Mouse (Mus musculus): ENCODE measurements around the gene Lyrm4. TPM values are rescaled to one million over a fixed set of nuclear protein-coding genes. Genes with fewer than 3 reads are reported as not detected.
A peak's percentile ranks its signal among the peaks of the same experiment; 100 is the strongest.
"Not testable (repeated sequence)": the region's sequence is repeated elsewhere in the genome, so short reads cannot be mapped to it uniquely, and the experiment has no call there.

Gene Lyrm4
- polyA plus RNA-seq, 1 experiment from 2014 or later = 28.4 TPM

DNA sequence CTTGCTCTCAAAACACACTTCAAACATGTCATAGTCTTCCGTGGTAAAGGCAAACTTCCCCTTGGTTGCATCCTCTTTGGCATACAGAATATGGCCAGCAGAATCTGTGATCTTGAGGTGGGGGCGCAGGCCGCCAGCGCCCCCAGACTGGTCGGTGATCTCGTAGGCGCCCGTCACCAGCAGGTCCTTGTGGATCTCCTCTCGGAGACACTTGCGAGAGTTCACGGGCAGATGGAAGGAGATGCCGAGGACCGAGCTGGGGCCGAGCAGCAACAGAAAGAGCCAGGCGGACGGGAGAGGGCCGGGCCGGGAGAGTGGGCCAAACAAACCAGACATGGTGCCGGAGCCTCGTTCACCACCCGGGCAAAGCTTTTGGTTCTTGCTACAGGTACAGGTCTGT lies 126.1 kb downstream of the Lyrm4 start:
- H3K27me3 ChIP-seq (ENCODE audit: control insufficient read depth, insufficient read depth, low read length); H3K9me3 ChIP-seq (ENCODE audit: control insufficient read depth, low read length); H3K9ac ChIP-seq (ENCODE audit: low read depth, low read length); H3K36me3 ChIP-seq (ENCODE audit: control insufficient read depth, insufficient read depth, low read length); H3K4me2 ChIP-seq (replicated peaks; ENCODE audit: low read depth, low read length); ATAC-seq (ENCODE audit: low FRiP score, low TSS enrichment); H3K4me3 ChIP-seq (ENCODE audit: low read length); H3K4me1 ChIP-seq (ENCODE audit: control insufficient read depth, insufficient read depth, low read length); H3K27ac ChIP-seq (ENCODE audit: low read depth, low read length): not testable (repeated sequence)
- 97% methylated on average over 15 of the region's 21 CpGs for WGBS

DNA sequence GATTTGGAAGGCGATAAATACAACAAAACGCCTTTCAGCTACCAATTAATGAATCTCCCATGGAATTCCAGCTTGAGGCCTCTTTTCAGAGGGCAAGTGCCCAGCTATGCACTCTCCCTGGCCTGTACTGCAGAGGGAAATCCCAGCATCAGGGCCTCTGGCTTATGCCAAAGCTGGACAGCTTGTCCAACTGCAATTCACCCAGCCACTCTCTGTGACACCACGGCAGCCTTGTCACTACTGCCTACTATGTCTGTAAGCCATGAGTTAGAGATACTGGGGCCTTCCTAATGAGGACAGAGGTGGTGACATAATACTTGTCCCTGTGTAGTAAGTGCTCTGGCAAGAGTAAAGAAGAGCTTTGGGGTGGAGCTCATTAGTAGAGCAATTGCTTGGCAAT lies 128.0 kb downstream of the Lyrm4 start:
- no peak for ATAC-seq (ENCODE audit: low FRiP score, low TSS enrichment)
- Histone ChIP-seq H3K9me3 (ENCODE audit: control insufficient read depth, low read length) (no peaks in the 10 kb centered on the region), H3K27me3 (ENCODE audit: control insufficient read depth, insufficient read depth, low read length) (no peaks in the 10 kb centered on the region), H3K36me3 (ENCODE audit: control insufficient read depth, insufficient read depth, low read length) (no peaks in the 10 kb centered on the region), H3K27ac (ENCODE audit: low read depth, low read length) (no peak overlapping the region), H3K4me3 (ENCODE audit: low read length) (no peak overlapping the region), H3K4me1 (ENCODE audit: control insufficient read depth, insufficient read depth, low read length) (no peaks in the 10 kb centered on the region), H3K4me2 (replicated peaks; ENCODE audit: low read depth, low read length) (no peak overlapping the region), H3K9ac (ENCODE audit: low read depth, low read length) (no peak overlapping the region)
- WGBS = 78% methylated on average over 3 of the region's 3 CpGs

DNA sequence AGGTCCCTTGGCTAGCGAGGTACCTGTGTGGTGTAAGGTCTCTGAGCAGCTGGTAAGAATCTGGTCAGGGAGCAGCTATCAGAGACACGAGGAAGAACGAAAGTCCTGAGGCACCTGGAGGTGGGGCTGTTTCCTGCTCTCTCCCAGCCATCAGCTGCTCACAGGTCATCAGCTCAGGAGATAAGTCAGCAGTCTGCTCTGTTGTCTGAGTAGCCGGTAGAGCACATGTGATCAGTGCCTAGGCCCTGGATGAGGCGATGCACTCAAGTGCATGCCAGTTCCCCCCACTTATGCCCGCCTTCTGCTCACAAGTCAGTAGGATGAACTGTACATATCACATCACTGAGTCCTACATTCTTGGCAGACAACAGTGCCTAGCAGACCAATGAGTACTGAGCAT lies 134.3 kb downstream of the Lyrm4 start:
- no peak overlapping the region for H3K27ac ChIP-seq (ENCODE audit: low read depth, low read length)
- H3K4me1 ChIP-seq (ENCODE audit: control insufficient read depth, insufficient read depth, low read length) = no peaks in the 10 kb centered on the region
- ATAC-seq (ENCODE audit: low FRiP score, low TSS enrichment) = no peak
- H3K27me3 ChIP-seq (ENCODE audit: control insufficient read depth, insufficient read depth, low read length) = no peaks in the 10 kb centered on the region
- no peak overlapping the region for H3K4me3 ChIP-seq (ENCODE audit: low read length)
- H3K4me2 ChIP-seq (replicated peaks; ENCODE audit: low read depth, low read length) = no peak overlapping the region
- WGBS = 87% methylated on average over 6 of the region's 6 CpGs
- H3K9me3 ChIP-seq (ENCODE audit: control insufficient read depth, low read length) = no peaks in the 10 kb centered on the region
- H3K36me3 ChIP-seq (ENCODE audit: control insufficient read depth, insufficient read depth, low read length) = 0 out of 2 replicates have a peak, but pooled peaks cover 6% of the 10 kb centered on the region
- no peak overlapping the region for H3K9ac ChIP-seq (ENCODE audit: low read depth, low read length)

DNA sequence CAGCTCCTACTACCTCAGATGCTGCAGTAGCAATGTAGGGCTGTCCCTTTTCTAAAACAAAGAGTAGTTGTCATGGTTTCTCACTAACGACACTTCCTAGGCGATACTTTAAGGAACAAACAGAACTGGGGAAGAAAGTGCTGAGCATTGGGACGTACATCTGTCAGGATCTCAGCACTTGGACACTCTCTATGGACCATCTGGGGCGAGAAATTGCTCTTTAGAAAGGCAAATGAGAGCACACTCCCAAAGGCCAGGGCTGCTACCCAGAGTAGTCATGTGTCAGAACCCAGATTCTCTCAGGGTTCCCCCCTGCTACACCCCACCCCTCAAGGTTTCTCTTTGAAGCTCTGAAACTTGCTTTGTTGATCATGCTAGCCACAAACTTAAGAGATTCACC lies 136.9 kb downstream of the Lyrm4 start:
- ATAC-seq (ENCODE audit: low FRiP score, low TSS enrichment) = no peak
- no peaks in the 10 kb centered on the region for H3K9me3 ChIP-seq (ENCODE audit: control insufficient read depth, low read length)
- H3K9ac ChIP-seq (ENCODE audit: low read depth, low read length) = no peak overlapping the region
- no peaks in the 10 kb centered on the region for H3K4me1 ChIP-seq (ENCODE audit: control insufficient read depth, insufficient read depth, low read length)
- no peak overlapping the region for H3K27ac ChIP-seq (ENCODE audit: low read depth, low read length)
- 0 out of 2 replicates have a peak, but pooled peaks cover 6% of the 10 kb centered on the region for H3K36me3 ChIP-seq (ENCODE audit: control insufficient read depth, insufficient read depth, low read length)
- no peak overlapping the region for H3K4me3 ChIP-seq (ENCODE audit: low read length)
- WGBS = 79% methylated on average over 4 of the region's 4 CpGs
- no peak overlapping the region for H3K4me2 ChIP-seq (replicated peaks; ENCODE audit: low read depth, low read length)
- H3K27me3 ChIP-seq (ENCODE audit: control insufficient read depth, insufficient read depth, low read length) = no peaks in the 10 kb centered on the region

DNA sequence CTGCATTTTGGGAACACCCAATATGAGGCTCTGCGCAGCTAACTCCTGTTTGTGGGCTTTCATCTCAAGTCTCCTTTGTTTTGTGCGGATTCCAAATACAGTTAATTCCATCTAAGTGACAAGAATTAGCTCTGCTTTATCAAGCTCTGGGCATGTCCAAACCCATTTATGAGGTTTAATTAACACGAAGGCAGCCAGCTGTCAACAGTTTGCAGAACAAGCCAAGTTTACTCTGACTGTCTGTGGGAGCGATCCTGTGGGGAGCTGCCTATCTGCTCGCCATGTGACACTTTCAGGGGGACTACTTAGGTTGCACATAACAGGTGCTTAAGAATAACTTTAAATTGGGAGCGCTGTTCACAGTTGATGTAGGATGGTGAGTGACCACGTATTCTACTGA lies 140.4 kb downstream of the Lyrm4 start:
- H3K9ac ChIP-seq (ENCODE audit: low read depth, low read length) = no peak overlapping the region
- H3K36me3 ChIP-seq (ENCODE audit: control insufficient read depth, insufficient read depth, low read length) = 0 out of 2 replicates have a peak, but pooled peaks cover 6% of the 10 kb centered on the region
- H3K4me1 ChIP-seq (ENCODE audit: control insufficient read depth, insufficient read depth, low read length) = no peaks in the 10 kb centered on the region
- no peaks in the 10 kb centered on the region for H3K9me3 ChIP-seq (ENCODE audit: control insufficient read depth, low read length)
- 87% methylated on average over 7 of the region's 7 CpGs for WGBS
- H3K4me3 ChIP-seq (ENCODE audit: low read length) = no peak overlapping the region
- no peak for ATAC-seq (ENCODE audit: low FRiP score, low TSS enrichment)
- no peak overlapping the region for H3K27ac ChIP-seq (ENCODE audit: low read depth, low read length)
- no peaks in the 10 kb centered on the region for H3K27me3 ChIP-seq (ENCODE audit: control insufficient read depth, insufficient read depth, low read length)
- H3K4me2 ChIP-seq (replicated peaks; ENCODE audit: low read depth, low read length) = no peak overlapping the region

DNA sequence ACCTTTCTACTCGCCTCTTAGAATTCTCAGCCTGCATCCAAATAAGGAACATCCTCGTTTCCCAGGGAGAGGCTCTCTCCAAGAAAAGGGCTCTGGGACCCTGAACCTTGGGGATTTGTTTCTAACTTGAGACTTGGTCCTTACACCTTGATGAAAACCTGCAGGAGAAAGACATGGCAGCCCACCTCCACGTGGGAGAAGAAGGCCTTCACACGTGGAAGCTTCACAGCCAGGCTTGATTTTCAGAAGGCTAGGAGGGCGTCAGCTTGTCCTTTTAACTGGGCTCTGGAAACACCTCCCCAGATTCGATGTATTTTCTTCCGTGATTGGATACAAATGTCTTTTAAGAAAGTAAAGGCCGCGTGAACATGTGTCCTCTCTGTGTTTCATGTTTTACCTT lies 147.5 kb downstream of the Lyrm4 start:
- ATAC-seq (ENCODE audit: low FRiP score, low TSS enrichment) = no peak
- H3K9ac ChIP-seq (ENCODE audit: low read depth, low read length) = no peak overlapping the region
- H3K27me3 ChIP-seq (ENCODE audit: control insufficient read depth, insufficient read depth, low read length) = peaks cover 17% of the 10 kb centered on the region
- H3K9me3 ChIP-seq (ENCODE audit: control insufficient read depth, low read length) = no peaks in the 10 kb centered on the region
- H3K27ac ChIP-seq (ENCODE audit: low read depth, low read length) = no peak overlapping the region
- H3K4me3 ChIP-seq (ENCODE audit: low read length) = peak overlapping the region; percentile 61
- no peaks in the 10 kb centered on the region; the same call in 1 of the 2 replicates for H3K4me1 ChIP-seq (ENCODE audit: control insufficient read depth, insufficient read depth, low read length)
- peak overlapping the region; percentile 100 for H3K4me2 ChIP-seq (replicated peaks; ENCODE audit: low read depth, low read length)
- WGBS = 27% methylated on average over 9 of the region's 9 CpGs
- no peaks in the 10 kb centered on the region for H3K36me3 ChIP-seq (ENCODE audit: control insufficient read depth, insufficient read depth, low read length)

DNA sequence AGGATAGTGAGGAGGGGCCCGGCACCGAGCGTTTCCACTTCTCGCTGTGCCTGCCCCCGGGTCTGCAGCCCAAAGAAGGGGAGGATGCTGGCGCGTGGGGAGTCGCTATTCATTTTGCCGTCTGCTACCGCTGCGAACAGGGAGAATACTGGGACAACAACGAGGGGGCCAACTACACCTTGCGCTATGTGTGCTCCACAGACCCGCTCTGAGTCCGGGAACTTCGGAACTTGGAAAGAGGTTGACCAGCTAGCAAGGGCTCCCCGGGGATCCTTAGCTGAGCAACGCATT lies 147.9 kb downstream of the Lyrm4 start:
- Histone ChIP-seq H3K27me3 (ENCODE audit: control insufficient read depth, insufficient read depth, low read length) (peaks cover 17% of the 10 kb centered on the region), H3K4me3 (ENCODE audit: low read length) (peak overlapping the region; percentile 61), H3K36me3 (ENCODE audit: control insufficient read depth, insufficient read depth, low read length) (no peaks in the 10 kb centered on the region), H3K9ac (ENCODE audit: low read depth, low read length) (peak overlapping the region; percentile 50; the same call in 1 of the 2 replicates), H3K9me3 (ENCODE audit: control insufficient read depth, low read length) (no peaks in the 10 kb centered on the region), H3K4me1 (ENCODE audit: control insufficient read depth, insufficient read depth, low read length) (no peaks in the 10 kb centered on the region; the same call in 1 of the 2 replicates), H3K4me2 (replicated peaks; ENCODE audit: low read depth, low read length) (peak overlapping the region; percentile 100), H3K27ac (ENCODE audit: low read depth, low read length) (no peak overlapping the region)
- ATAC-seq (ENCODE audit: low FRiP score, low TSS enrichment) = no peak
- WGBS = under 1% methylated on average over 18 of the region's 18 CpGs

DNA sequence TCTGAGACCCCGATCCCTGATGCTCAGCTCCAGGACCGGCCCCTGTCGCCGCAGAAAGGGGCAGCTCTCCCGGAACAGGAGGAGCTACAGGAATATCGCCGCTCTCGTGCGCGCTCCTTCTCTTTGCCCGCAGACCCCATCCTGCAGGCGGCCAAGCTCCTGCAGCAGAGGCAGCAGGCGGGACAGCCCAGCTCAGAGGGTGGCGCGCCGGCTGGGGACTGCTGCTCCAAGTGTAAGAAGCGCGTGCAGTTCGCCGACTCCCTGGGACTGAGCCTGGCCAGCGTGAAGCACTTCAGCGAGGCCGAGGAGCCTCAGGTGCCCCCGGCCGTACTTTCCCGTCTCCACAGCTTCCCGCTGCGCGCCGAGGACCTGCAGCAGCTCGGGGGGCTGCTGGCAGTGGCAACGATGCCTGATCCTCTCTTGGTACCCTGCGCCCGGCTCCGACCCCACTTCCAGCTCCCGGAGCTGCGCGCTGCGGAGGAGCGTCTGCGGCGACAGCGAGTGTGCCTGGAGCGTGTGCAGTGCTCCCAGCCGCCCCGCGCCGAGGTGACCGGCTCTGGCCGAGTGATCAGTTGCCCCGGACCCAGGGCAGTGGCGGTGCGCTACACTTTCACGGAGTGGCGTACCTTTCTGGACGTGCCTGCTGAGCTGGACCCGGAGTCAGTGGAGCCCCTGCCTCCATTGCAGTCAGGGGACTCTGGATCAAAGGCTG lies 148.5 kb downstream of the Lyrm4 start:
- H3K9me3 ChIP-seq (ENCODE audit: control insufficient read depth, low read length) = no peaks in the 10 kb centered on the region
- peak overlapping the region; percentile 61 for H3K4me3 ChIP-seq (ENCODE audit: low read length)
- no peak overlapping the region for H3K27ac ChIP-seq (ENCODE audit: low read depth, low read length)
- peak; percentile 77 for ATAC-seq (ENCODE audit: low FRiP score, low TSS enrichment)
- H3K36me3 ChIP-seq (ENCODE audit: control insufficient read depth, insufficient read depth, low read length) = no peaks in the 10 kb centered on the region
- no peaks in the 10 kb centered on the region; the same call in 1 of the 2 replicates for H3K4me1 ChIP-seq (ENCODE audit: control insufficient read depth, insufficient read depth, low read length)
- peaks cover 17% of the 10 kb centered on the region for H3K27me3 ChIP-seq (ENCODE audit: control insufficient read depth, insufficient read depth, low read length)
- H3K4me2 ChIP-seq (replicated peaks; ENCODE audit: low read depth, low read length) = peak overlapping the region; percentile 100
- H3K9ac ChIP-seq (ENCODE audit: low read depth, low read length) = peak overlapping the region; percentile 50
- WGBS = under 1% methylated on average over 54 of the region's 57 CpGs

DNA sequence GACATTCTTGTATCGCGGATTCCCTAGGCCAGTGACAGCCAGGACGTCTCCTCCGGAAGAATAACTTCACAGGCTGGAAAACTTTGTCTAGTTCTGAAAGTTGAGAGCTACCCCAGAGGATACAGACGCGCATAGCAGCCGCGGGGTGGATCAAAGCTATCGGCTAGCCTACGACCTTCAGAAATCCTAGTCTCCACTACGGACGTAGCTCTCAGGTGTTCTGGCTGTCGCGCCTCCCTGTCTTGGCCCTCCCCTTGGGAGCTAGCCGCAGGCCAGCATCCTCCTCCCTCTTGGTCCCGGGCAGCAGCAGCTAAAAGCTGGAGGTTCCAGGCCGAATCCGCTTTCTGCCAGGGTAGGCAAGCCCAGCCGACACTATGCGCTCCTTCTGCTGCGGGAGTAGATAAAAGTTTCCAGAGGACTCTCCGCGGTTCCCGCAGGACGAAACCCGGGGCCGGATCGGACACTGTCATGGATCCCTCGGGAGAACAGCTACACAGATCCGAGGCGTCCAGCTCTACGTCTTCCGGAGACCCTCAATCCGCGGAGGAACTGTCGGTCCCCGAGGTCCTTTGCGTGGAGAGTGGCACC lies 149.1 kb downstream of the Lyrm4 start:
- ATAC-seq (ENCODE audit: low FRiP score, low TSS enrichment) = peak; percentile 64
- no peaks in the 10 kb centered on the region for H3K9me3 ChIP-seq (ENCODE audit: control insufficient read depth, low read length)
- peak overlapping the region; percentile 50; the same call in 1 of the 2 replicates for H3K9ac ChIP-seq (ENCODE audit: low read depth, low read length)
- H3K4me1 ChIP-seq (ENCODE audit: control insufficient read depth, insufficient read depth, low read length) = no peaks in the 10 kb centered on the region; the same call in 1 of the 2 replicates
- no peaks in the 10 kb centered on the region for H3K36me3 ChIP-seq (ENCODE audit: control insufficient read depth, insufficient read depth, low read length)
- H3K4me2 ChIP-seq (replicated peaks; ENCODE audit: low read depth, low read length) = peak overlapping the region; percentile 100
- under 1% methylated on average over 38 of the region's 38 CpGs for WGBS
- peaks cover 17% of the 10 kb centered on the region for H3K27me3 ChIP-seq (ENCODE audit: control insufficient read depth, insufficient read depth, low read length)
- H3K27ac ChIP-seq (ENCODE audit: low read depth, low read length) = no peak overlapping the region
- H3K4me3 ChIP-seq (ENCODE audit: low read length) = peak overlapping the region; percentile 61
